Mouse (Mus musculus) midbrain, embryonic 11.5 days (tissue): ENCODE results near the gene Anapc15. TPM values are rescaled to one million over a fixed set of nuclear protein-coding genes. Genes with fewer than 3 reads are reported as not detected.
"Not testable (repeated sequence)": the region's sequence is repeated elsewhere in the genome, so short reads cannot be mapped to it uniquely, and the experiment has no call there.

Source experiments
- ATAC-seq: fragments of 200-750 bp; cut with Nextera tagmentation; 2 replicates; pipeline ENCODE4 v1.8.0; 2017; ENCODE audit warnings: moderate TSS enrichment, moderate library complexity; ENCODE audit not compliant: low FRiP score
- DNase-seq: peaks from one replicate; pipeline ENCODE4 v3.0.0; 2015; ENCODE audit warnings: low spot score; ENCODE audit errors: missing footprints
- H3K27ac ChIP-seq: fragments of 300-500 bp; sonication (generic); 2 replicates; pipeline ENCODE4 v1.5.1; 2014; ENCODE audit warnings: low read depth, low read length
- H3K27me3 ChIP-seq: fragments of 300-500 bp; sonication (generic); 2 replicates; pipeline ENCODE4 v1.6.1; 2014; ENCODE audit warnings: mild to moderate bottlenecking, low read length, moderate library complexity, mixed read lengths; ENCODE audit not compliant: control insufficient read depth, insufficient read depth
- H3K36me3 ChIP-seq: fragments of 300-500 bp; sonication (generic); 2 replicates; pipeline ENCODE4 v1.6.1; 2014; ENCODE audit warnings: mild to moderate bottlenecking, low read length, moderate library complexity, mixed read lengths; ENCODE audit not compliant: control insufficient read depth, insufficient read depth
- H3K4me1 ChIP-seq: fragments of 300-500 bp; sonication (generic); 2 replicates; pipeline ENCODE4 v1.6.1; 2014; ENCODE audit warnings: low read length; ENCODE audit not compliant: control insufficient read depth, insufficient read depth
- H3K4me2 ChIP-seq: fragments of 300-500 bp; sonication (generic); 2 replicates; pipeline ENCODE4 v1.6.1; 2014; ENCODE audit warnings: mild to moderate bottlenecking, moderate library complexity
- H3K4me3 ChIP-seq: fragments of 300-500 bp; sonication (generic); 2 replicates; pipeline ENCODE4 v1.5.1; 2014; ENCODE audit warnings: low read depth, low read length
- H3K9ac ChIP-seq: fragments of 300-500 bp; sonication (generic); 2 replicates; pipeline ENCODE4 v1.6.1; 2014; ENCODE audit warnings: low read length
- H3K9me3 ChIP-seq: fragments of 300-500 bp; sonication (generic); 2 replicates; pipeline ENCODE4 v1.6.1; 2016; ENCODE audit warnings: low read length; ENCODE audit not compliant: control insufficient read depth
- WGBS: fragments of 180-500 bp; shearing (Covaris S2); extraction: QIAGEN DNeasy Blood & Tissue Kit; methylation state at CpG from one replicate; pipeline ENCODE4 v1.1.7; 2014; 5-methylcytosine and 5-hydroxymethylcytosine counted together
- microRNA-seq: library from miRNA; unstranded; fragments of <30 nt; microRNA quantifications from one replicate; pipeline ENCODE4, GENCODE M21; 2017
- polyA plus RNA-seq: library from polyadenylated mRNA; unstranded; fragments of >200 nt; fragmentation: Nextera tagmentation; extraction: Ambion mirVana; gene quantifications from 2 replicates; pipeline ENCODE4 v1.2.1, GENCODE M21; 2014

Anapc15 gene
- polyA plus RNA-seq, 1 experiment from 2014 or later: 80.6 TPM

GRCm38 (mm10) chr7:101949008-101949407, 85.5 kb downstream of the Anapc15 start:
- not testable (repeated sequence) for DNase-seq, H3K4me1 ChIP-seq, H3K36me3 ChIP-seq, H3K9me3 ChIP-seq, H3K27ac ChIP-seq, H3K4me2 ChIP-seq, H3K4me3 ChIP-seq, ATAC-seq, H3K27me3 ChIP-seq, H3K9ac ChIP-seq
- 89% methylated on average over 5 of the region's 5 CpGs for WGBS

Small RNA genes within 50 kb of the gene (microRNA-seq; reads per million reads assigned to microRNA genes)
- not detected for gene Gm22655

Other genes starting within 250 kb of the Anapc15 start
- gene Clpb, start 200.1 kb upstream of the Anapc15 start, polyA plus RNA-seq: 33.6 and 38.8 TPM in 2 replicates
- gene Phox2a, start 45.4 kb upstream of the Anapc15 start, polyA plus RNA-seq: 0.52 and 1.1 TPM in 2 replicates
- 33.9 and 35.5 TPM in 2 replicates for gene Inppl1, start 25.5 kb upstream of the Anapc15 start, polyA plus RNA-seq
- gene Folr2, start 6.5 kb upstream of the Anapc15 start, polyA plus RNA-seq: 1.5 and 1.7 TPM in 2 replicates
- 11.6 and 12.4 TPM in 2 replicates for gene Folr1, start 7.1 kb downstream of the Anapc15 start, polyA plus RNA-seq
- 120 and 132 TPM in 2 replicates for gene Lamtor1, start 42.2 kb downstream of the Anapc15 start, polyA plus RNA-seq
- 0.19 and 0.59 TPM in 2 replicates for gene Tomt, start 42.6 kb downstream of the Anapc15 start, polyA plus RNA-seq
- 8.3 and 10.2 TPM in 2 replicates for gene Lrrc51, start 70.2 kb downstream of the Anapc15 start, polyA plus RNA-seq
- gene Numa1, start 70.4 kb downstream of the Anapc15 start, polyA plus RNA-seq: 91.7 and 94.9 TPM in 2 replicates
- gene Il18bp, start 155.0 kb downstream of the Anapc15 start, polyA plus RNA-seq: 2.3 and 3.4 TPM in 2 replicates
- 28.3 and 29.7 TPM in 2 replicates for gene Rnf121, start 201.8 kb downstream of the Anapc15 start, polyA plus RNA-seq
- gene Xndc1, start 201.8 kb downstream of the Anapc15 start, polyA plus RNA-seq: 22.6 and 23.7 TPM in 2 replicates
- gene Xntrpc, start 202.0 kb downstream of the Anapc15 start, polyA plus RNA-seq: 1.2 TPM in 2 replicates
- not detected in 2 replicates for gene Trpc2, start 219.4 kb downstream of the Anapc15 start, polyA plus RNA-seq
- gene Art1, start 238.0 kb downstream of the Anapc15 start, polyA plus RNA-seq: 0.49 and 0.70 TPM in 2 replicates
- 0.70 and 0.81 TPM in 2 replicates for gene Art5, start 245.8 kb downstream of the Anapc15 start, polyA plus RNA-seq